Mouse (Mus musculus) neutrophil, adult 65 days (primary cell): ENCODE data around the gene Gm20850. TPM values are rescaled to one million over a fixed set of nuclear protein-coding genes. Genes with fewer than 3 reads are reported as not detected.

Source experiments
- total RNA-seq: library from RNA; stranded (reverse); gene quantifications from 2 replicates; pipeline ENCODE4 v1.2.4, GENCODE M21; 2023

Gene Gm20850
- total RNA-seq, result not detected in 2 replicates

GRCm38 (mm10) chrY:75715022-75715421, at the start of gene Gm20850:
TSS of gene Gm20850 (plus strand) at chrY:75715322.

